Mouse (Mus musculus): ENCODE results near the gene Bdkrb1.

- TF ChIP-seq EP300 (IDR thresholded peaks at IDR 0.05; ENCODE audit: low read depth) (no peak), CTCF (IDR thresholded peaks at IDR 0.05; ENCODE audit: low read depth) (peak; percentile 74)
Observed at GRCm38 (mm10) chr12:105611748-105612147, 8.9 kb downstream of the Bdkrb1 start.
